Mouse (Mus musculus) stomach, embryonic 14.5 days (tissue): Measurements from ENCODE around the gene Srrm1. TPM values are rescaled to one million over a fixed set of nuclear protein-coding genes. Genes with fewer than 3 reads are reported as not detected.

Experiments used
- ATAC-seq: fragments of 200-750 bp; cut with Nextera tagmentation; 2 replicates; pipeline ENCODE4 v1.8.0; 2017; ENCODE audit warnings: low read depth, moderate TSS enrichment; ENCODE audit not compliant: insufficient number of reproducible peaks, insufficient read depth, low FRiP score
- H3K27ac ChIP-seq: fragments of 300-500 bp; sonication (generic); 2 replicates; pipeline ENCODE4 v1.5.1; 2014; ENCODE audit warnings: mild to moderate bottlenecking, low read length, moderate library complexity, mixed read lengths
- H3K27me3 ChIP-seq: fragments of 300-500 bp; sonication (generic); 2 replicates; pipeline ENCODE4 v1.6.1; 2014; ENCODE audit warnings: low read length, control low read depth, mixed read lengths; ENCODE audit not compliant: control insufficient read depth, insufficient read depth
- H3K36me3 ChIP-seq: fragments of 300-500 bp; sonication (generic); 2 replicates; pipeline ENCODE4 v1.6.1; 2014; ENCODE audit warnings: mild to moderate bottlenecking, control low read depth, low read length, moderate library complexity, mixed read lengths; ENCODE audit not compliant: control insufficient read depth, insufficient read depth
- H3K4me1 ChIP-seq: fragments of 300-500 bp; sonication (generic); 2 replicates; pipeline ENCODE4 v1.6.1; 2014; ENCODE audit warnings: low read length, control low read depth, mixed read lengths; ENCODE audit not compliant: control insufficient read depth, insufficient read depth
- H3K4me2 ChIP-seq: fragments of 300-500 bp; sonication (generic); replicated peaks from 2 replicates; pipeline ENCODE4 v1.6.1; 2014; ENCODE audit warnings: low read depth, low read length, control low read depth
- H3K4me3 ChIP-seq: fragments of 300-500 bp; sonication (generic); 2 replicates; pipeline ENCODE4 v1.5.1; 2014; ENCODE audit warnings: low read depth, low read length, control low read depth
- H3K9ac ChIP-seq: fragments of 300-500 bp; sonication (generic); replicated peaks from 2 replicates; pipeline ENCODE4 v1.6.1; 2014; ENCODE audit warnings: low read depth, mild to moderate bottlenecking, control low read depth, low read length, moderate library complexity, mixed read lengths
- H3K9me3 ChIP-seq: fragments of 300-500 bp; sonication (generic); 2 replicates; pipeline ENCODE4 v1.6.1; 2016; ENCODE audit warnings: low read depth, low read length, control low read depth; ENCODE audit not compliant: control insufficient read depth
- WGBS: fragments of 180-500 bp; shearing (Covaris S2); extraction: QIAGEN DNeasy Blood & Tissue Kit; methylation state at CpG from one replicate; pipeline ENCODE4 v1.1.7; 2014; 5-methylcytosine and 5-hydroxymethylcytosine counted together
- polyA plus RNA-seq: library from polyadenylated mRNA; unstranded; fragments of >200 nt; fragmentation: Nextera tagmentation; extraction: Ambion mirVana; gene quantifications from 2 replicates; pipeline ENCODE4 v1.2.1, GENCODE M21; 2014

The Srrm1 gene
- polyA plus RNA-seq, 1 experiment from 2014 or later, result 250 TPM

- H3K36me3 ChIP-seq, result peaks cover 87% of the 10 kb centered on the region
- no peak overlapping the region for H3K4me2 ChIP-seq
- no peaks in the 10 kb centered on the region for H3K9me3 ChIP-seq
- 80% methylated on average over 14 of the region's 14 CpGs for WGBS
- H3K9ac ChIP-seq, result no peak overlapping the region
- 0 out of 2 replicates have a peak, but pooled peaks cover 4% of the 10 kb centered on the region for H3K4me1 ChIP-seq
- no peak overlapping the region for H3K4me3 ChIP-seq
- H3K27me3 ChIP-seq, result no peaks in the 10 kb centered on the region
- ATAC-seq, result no peak
- no peak overlapping the region for H3K27ac ChIP-seq
Observed at GRCm38 (mm10) chr4:135337376-135337942, 15.7 kb downstream of the Srrm1 start.

GRCm38 (mm10) chr4:135336023-135336357, 17.1 kb downstream of the Srrm1 start:
- H3K27ac ChIP-seq, result no peak overlapping the region
- no peak overlapping the region for H3K4me3 ChIP-seq
- H3K4me1 ChIP-seq, result 0 out of 2 replicates have a peak, but pooled peaks cover 4% of the 10 kb centered on the region
- ATAC-seq, result no peak
- H3K9me3 ChIP-seq, result no peaks in the 10 kb centered on the region
- WGBS, result 83% methylated on average over 3 of the region's 3 CpGs
- H3K4me2 ChIP-seq, result no peak overlapping the region
- peaks cover 86% of the 10 kb centered on the region for H3K36me3 ChIP-seq
- H3K27me3 ChIP-seq, result no peaks in the 10 kb centered on the region
- H3K9ac ChIP-seq, result no peak overlapping the region

GRCm38 (mm10) chr4:135335327-135336022, 17.6 kb downstream of the Srrm1 start:
- no peak for ATAC-seq
- WGBS, result 74% methylated on average over 9 of the region's 9 CpGs
- H3K36me3 ChIP-seq, result peaks cover 88% of the 10 kb centered on the region
- H3K4me3 ChIP-seq, result no peak overlapping the region
- no peak overlapping the region for H3K9ac ChIP-seq
- 0 out of 2 replicates have a peak, but pooled peaks cover 4% of the 10 kb centered on the region for H3K4me1 ChIP-seq
- H3K4me2 ChIP-seq, result no peak overlapping the region
- no peaks in the 10 kb centered on the region for H3K9me3 ChIP-seq
- no peak overlapping the region for H3K27ac ChIP-seq
- no peaks in the 10 kb centered on the region for H3K27me3 ChIP-seq

- ATAC-seq, result no peak
- Histone ChIP-seq H3K27me3 (no peaks in the 10 kb centered on the region), H3K4me1 (no peaks in the 10 kb centered on the region), H3K36me3 (peaks cover 94% of the 10 kb centered on the region), H3K9ac (no peak overlapping the region), H3K4me3 (no peak overlapping the region), H3K27ac (no peak overlapping the region), H3K4me2 (no peak overlapping the region), H3K9me3 (no peaks in the 10 kb centered on the region)
- WGBS, result 83% methylated on average over 3 of the region's 3 CpGs
Observed at GRCm38 (mm10) chr4:135326469-135326868, 26.7 kb downstream of the Srrm1 start.

GRCm38 (mm10) chr4:135326046-135326445, 27.1 kb downstream of the Srrm1 start:
- Histone ChIP-seq H3K27me3 (no peaks in the 10 kb centered on the region), H3K36me3 (peaks cover 93% of the 10 kb centered on the region), H3K4me2 (no peak overlapping the region), H3K9ac (no peak overlapping the region), H3K4me3 (no peak overlapping the region), H3K27ac (no peak overlapping the region), H3K4me1 (no peaks in the 10 kb centered on the region), H3K9me3 (no peaks in the 10 kb centered on the region)
- ATAC-seq, result no peak

- Histone ChIP-seq H3K4me1 (no peaks in the 10 kb centered on the region), H3K9ac (no peak overlapping the region), H3K4me3 (no peak overlapping the region), H3K4me2 (no peak overlapping the region), H3K27me3 (no peaks in the 10 kb centered on the region), H3K36me3 (peaks cover 87% of the 10 kb centered on the region), H3K9me3 (no peaks in the 10 kb centered on the region), H3K27ac (no peak overlapping the region)
- WGBS, result 84% methylated on average over 8 of the region's 8 CpGs
- ATAC-seq, result no peak
Observed at GRCm38 (mm10) chr4:135323021-135323420, 30.1 kb downstream of the Srrm1 start.

GRCm38 (mm10) chr4:135317966-135318365, 35.2 kb downstream of the Srrm1 start:
- H3K9ac ChIP-seq, result no peak overlapping the region
- peaks cover 68% of the 10 kb centered on the region for H3K36me3 ChIP-seq
- peaks cover 5% of the 10 kb centered on the region for H3K4me1 ChIP-seq
- H3K4me3 ChIP-seq, result no peak overlapping the region
- ATAC-seq, result peak; percentile 78; the same call in 1 of the 2 replicates
- H3K9me3 ChIP-seq, result peaks cover 4% of the 10 kb centered on the region; the same call in 1 of the 2 replicates
- H3K27ac ChIP-seq, result no peak overlapping the region
- H3K4me2 ChIP-seq, result no peak overlapping the region
- H3K27me3 ChIP-seq, result no peaks in the 10 kb centered on the region
- WGBS, result 11% methylated on average over 2 of the region's 2 CpGs

- WGBS, result 90% methylated on average over 4 of the region's 4 CpGs
- Histone ChIP-seq H3K9me3 (peaks cover 4% of the 10 kb centered on the region; the same call in 1 of the 2 replicates), H3K36me3 (peaks cover 64% of the 10 kb centered on the region), H3K4me3 (no peak overlapping the region), H3K27ac (no peak overlapping the region), H3K9ac (no peak overlapping the region), H3K4me1 (peaks cover 9% of the 10 kb centered on the region), H3K4me2 (no peak overlapping the region), H3K27me3 (no peaks in the 10 kb centered on the region)
- ATAC-seq, result no peak
Observed at GRCm38 (mm10) chr4:135317539-135317938, 35.6 kb downstream of the Srrm1 start.
